Mouse (Mus musculus) fat pad, adult 2 months (tissue): Measurements from ENCODE around the gene Fam180a.

ENCODE experiments used
- DNase-seq: peaks from one replicate; pipeline ENCODE4 v3.0.0-alpha.2; 2011; ENCODE audit warnings: low read depth, low spot score; ENCODE audit errors: extremely low read depth

The Fam180a gene

DNA sequence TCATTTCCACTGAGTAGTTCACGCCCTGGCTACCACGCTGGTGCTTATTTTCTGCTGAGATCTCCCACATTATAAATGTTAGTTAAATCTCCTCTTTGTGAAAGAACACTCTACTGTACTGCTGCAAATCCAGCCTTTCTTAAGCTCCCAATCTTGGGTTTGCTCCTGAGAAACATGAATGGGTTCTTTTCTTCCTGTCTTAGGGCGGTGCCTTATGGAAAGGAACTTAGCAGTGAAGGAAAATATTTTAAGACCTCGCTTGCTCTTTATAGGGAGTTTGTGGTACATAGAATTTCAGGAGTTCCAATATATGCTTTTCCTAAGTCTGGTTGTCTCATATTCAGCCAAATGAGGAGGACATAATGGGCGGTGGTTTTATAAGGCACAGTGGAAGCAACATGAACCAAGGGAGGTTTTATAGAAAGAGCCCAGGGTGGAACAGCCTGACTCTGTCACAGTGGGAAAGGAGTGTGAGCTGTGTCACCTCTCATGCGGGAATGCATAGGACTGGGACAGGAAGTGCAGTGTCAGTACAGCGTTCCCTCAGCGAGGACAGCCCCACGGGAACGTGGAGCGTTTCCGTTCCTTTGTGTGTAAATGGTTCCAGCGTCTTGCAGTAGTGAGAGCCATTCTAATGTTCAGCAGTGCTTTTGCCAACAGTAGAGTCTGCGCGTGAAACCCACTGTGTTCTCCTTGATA, 60.2 kb downstream of the Fam180a start:
- no peak for DNase-seq
